Mouse (Mus musculus) urinary bladder, adult 2 months (tissue): ENCODE measurements around the gene Fam213a. TPM values are rescaled to one million over a fixed set of nuclear protein-coding genes. Genes with fewer than 3 reads are reported as not detected.

Experiments used
- polyA plus RNA-seq: library from polyadenylated mRNA; depleted of rRNA; stranded (reverse); fragments of >200 nt; gene quantifications from 2 replicates; pipeline ENCODE4 v1.2.3, GENCODE M21; 2012; rRNA removed

The Fam213a gene
- polyA plus RNA-seq, 1 experiment, result 52.2 TPM

Other genes with a start within 250 kb of the Fam213a start
- 0.32 and 0.44 TPM in 2 replicates for gene Sh2d4b, start 120.5 kb downstream of the Fam213a start, polyA plus RNA-seq
- 55.9 and 58.9 TPM in 2 replicates for gene Tspan14, start 47.0 kb downstream of the Fam213a start, polyA plus RNA-seq
- not detected in 2 replicates for gene Dydc2, start 55.4 kb upstream of the Fam213a start, polyA plus RNA-seq
- gene Dydc1, start 59.1 kb upstream of the Fam213a start, polyA plus RNA-seq, result not detected in 2 replicates
- not detected in 2 replicates for gene Mat1a, start 91.2 kb upstream of the Fam213a start, polyA plus RNA-seq
- gene Sftpa1, start 118.0 kb upstream of the Fam213a start, polyA plus RNA-seq, result not detected in 2 replicates
- gene Mbl1, start 137.7 kb upstream of the Fam213a start, polyA plus RNA-seq, result not detected in 2 replicates
- gene Sftpd, start 171.4 kb upstream of the Fam213a start, polyA plus RNA-seq, result not detected in 2 replicates